Mouse (Mus musculus) layer of hippocampus, adult 9-11 months (tissue): ENCODE measurements at regions not wholly inside any gene's neighbourhood (a gene's known extent, or its start where the extent isn't known, plus 50 kb on each side); places are given as distances from the start of the nearest gene placed in this dataset.
A peak's percentile ranks its signal among the peaks of the same experiment; 100 is the strongest.
"Not testable (repeated sequence)": the region's sequence is repeated elsewhere in the genome, so short reads cannot be mapped to it uniquely, and the experiment has no call there.

ENCODE experiments used
- DNase-seq: peaks from one replicate; pipeline ENCODE4 v3.0.0; 2022

GRCm38 (mm10) chr9:9606322-9606721, 367.4 kb upstream of the Arhgap42 start:
- DNase-seq: no peak

DNA sequence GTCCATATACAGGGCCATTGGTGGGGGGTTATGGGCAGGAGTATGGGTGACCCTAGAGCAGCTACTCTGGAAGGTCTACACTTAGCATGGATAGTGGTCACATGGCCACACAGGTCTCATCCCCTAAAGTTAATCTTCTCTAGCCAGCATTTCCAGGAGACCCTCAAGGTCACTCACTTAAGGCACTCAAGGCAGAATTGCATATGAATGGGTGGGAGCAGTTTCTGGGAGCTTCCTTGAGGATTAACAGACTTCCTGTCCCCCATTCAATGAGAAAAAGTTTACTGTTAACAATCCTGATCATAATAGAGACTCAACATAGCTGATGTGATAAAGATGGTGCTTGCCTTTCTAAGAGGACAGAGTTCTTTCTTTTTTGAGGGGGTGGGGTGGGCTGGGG, 352.4 kb upstream of the Arhgap42 start:
- no peak for DNase-seq

DNA sequence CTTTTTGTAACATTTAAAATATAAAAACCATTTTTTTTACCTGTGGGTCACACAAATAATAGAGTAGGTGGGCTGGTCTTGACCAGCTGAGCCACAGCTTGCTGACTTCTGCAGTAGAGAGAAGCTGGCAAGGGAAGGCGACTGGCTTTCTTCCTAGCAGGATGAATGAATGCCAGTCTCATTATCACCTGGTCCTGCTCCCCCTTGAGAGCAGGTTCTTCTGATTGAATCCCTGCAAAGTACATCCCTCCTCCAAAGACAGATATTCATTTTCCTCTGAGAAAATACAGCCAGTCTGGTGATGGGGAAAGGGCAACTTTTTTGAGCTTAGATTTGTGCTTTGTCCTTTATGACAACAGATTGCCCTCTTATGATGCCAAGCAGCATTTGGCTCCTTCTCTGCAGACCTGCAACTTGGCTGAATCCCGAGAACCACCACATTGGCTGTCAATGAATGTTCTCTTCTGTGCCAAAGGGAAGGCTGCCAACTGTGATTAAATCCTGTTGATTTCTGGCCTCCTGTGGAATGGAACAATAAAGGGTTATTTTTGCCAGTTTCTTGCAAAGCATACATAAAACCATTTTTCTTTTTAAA, 344.2 kb upstream of the Arhgap42 start:
- DNase-seq: peak; percentile 85

GRCm38 (mm10) chr9:9582301-9583010, 343.6 kb upstream of the Arhgap42 start:
- no peak for DNase-seq

- DNase-seq: no peak
Measured at GRCm38 (mm10) chr9:9568040-9568649, 329.2 kb upstream of the Arhgap42 start.

DNA sequence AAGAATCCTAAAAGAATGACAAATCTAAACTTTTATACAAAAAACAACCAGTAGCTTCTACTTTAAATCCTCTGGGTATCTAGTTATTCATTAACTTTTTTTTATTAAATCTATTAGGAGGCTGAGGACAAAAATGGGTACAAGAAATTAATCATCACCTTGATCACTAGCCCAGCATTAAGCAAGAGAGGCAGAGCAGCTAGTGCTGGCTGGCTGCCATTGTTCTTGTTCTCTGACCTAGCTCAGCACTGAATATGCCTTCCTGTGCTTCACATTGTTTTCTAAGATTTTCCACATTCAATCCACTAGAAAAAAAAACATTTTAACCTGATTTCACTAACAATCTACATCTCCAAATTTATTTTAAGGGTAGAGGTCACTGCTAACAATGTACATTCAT, 325.6 kb upstream of the Arhgap42 start:
- DNase-seq: no peak

DNA sequence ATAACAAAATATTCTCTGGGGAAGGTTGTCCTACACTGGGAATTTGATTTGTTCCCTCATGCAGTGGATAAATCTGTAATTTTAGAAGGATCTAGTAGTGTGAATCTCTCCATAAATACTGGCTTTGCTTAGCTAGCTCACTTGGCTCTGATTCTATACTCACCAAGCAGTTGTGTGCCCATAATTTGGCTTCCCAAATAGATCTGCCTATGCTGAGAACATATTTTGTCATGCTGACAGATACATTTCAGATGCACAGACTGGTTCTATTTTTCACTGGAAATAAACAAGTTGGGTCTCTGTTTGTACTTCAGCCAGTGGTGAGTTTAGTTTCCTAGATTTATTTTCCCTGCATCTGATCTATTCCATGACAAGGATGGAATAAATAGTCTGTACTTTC, 309.8 kb upstream of the Arhgap42 start:
- DNase-seq: peak; percentile 14

GRCm38 (mm10) chr9:9547570-9547969, 308.7 kb upstream of the Arhgap42 start:
- peak; percentile 27 for DNase-seq

- no peak for DNase-seq
Measured at GRCm38 (mm10) chr9:9547121-9547520, 308.2 kb upstream of the Arhgap42 start.

- DNase-seq: no peak
Measured at GRCm38 (mm10) chr9:9500345-9500744, 261.4 kb upstream of the Arhgap42 start.

GRCm38 (mm10) chr9:9493594-9494182, 254.8 kb upstream of the Arhgap42 start:
- DNase-seq: no peak

DNA sequence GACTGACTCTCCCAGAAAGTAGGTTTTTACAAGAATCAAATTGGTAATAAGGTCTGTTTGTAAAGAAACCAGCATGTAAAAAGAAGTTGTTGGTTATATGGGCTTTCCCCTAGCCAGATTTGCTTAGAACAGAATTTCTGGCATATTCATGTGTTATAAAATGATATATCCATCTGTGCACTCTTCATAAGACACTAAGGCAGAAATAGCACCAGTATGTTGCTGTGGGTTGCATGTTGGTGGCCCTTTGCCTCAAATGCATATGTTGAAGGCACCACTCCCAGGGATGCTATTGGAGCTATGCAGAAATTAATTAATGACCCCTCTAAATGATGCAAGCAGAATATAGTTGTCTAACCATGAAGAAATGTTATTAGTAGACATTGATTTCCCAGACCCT, 238.2 kb upstream of the Arhgap42 start:
- peak; percentile 26 for DNase-seq

DNA sequence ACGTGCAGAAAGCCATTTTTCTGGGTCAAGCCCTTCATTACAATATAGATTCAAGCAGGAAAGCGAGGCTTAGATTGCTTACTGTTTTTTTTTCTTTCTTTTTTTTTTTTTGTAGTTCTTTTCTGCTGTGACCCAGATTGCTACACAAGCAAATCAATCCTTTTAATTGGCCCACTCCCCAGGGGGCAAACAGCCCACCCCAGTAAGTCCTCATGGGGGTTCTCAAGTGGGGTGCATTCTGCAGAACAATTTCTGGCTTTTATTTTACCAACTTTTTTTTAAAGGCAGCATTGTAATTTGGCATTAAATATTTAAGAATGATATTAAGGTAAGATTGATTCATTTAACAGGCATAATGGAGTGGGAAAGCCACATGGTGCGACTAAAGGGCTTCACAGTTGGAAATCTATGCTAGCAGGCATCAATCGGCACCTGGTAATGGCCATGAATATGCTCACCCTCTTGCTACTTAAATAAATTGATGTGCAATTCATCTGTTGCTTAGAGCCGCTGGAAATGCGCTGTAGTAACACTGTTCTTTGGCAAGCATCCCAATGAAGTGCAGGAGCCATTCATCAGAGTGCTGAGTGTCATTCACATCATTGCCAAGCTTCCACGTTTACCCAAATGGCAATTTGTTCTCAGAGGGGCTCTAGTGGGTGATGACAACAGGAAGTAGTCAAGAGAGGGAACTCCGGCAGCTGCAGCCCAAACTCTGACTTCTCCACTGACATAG, 236.3 kb upstream of the Arhgap42 start:
- peak; percentile 12 for DNase-seq

DNA sequence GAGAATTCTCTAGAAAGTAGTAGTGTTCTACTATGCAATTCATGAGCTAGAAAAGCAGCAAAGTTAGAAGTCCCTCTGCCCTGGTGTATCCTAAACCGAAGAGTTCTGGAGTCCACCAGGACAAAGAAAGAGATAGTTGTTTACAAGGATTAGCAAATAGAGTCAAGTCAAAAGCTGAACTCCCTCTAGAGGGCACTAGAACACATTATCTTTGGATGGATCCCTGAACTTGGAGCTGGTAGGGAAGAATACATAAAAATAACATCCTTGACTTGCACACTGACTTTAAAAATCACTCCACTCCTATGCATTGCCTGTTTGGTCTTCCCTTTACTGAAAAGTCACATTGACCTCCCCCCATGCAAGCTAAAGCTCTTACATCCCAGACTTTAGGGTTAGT, 205.3 kb upstream of the Arhgap42 start:
- no peak for DNase-seq

GRCm38 (mm10) chr9:9420326-9420725, 181.4 kb upstream of the Arhgap42 start:
- DNase-seq: no peak

DNA sequence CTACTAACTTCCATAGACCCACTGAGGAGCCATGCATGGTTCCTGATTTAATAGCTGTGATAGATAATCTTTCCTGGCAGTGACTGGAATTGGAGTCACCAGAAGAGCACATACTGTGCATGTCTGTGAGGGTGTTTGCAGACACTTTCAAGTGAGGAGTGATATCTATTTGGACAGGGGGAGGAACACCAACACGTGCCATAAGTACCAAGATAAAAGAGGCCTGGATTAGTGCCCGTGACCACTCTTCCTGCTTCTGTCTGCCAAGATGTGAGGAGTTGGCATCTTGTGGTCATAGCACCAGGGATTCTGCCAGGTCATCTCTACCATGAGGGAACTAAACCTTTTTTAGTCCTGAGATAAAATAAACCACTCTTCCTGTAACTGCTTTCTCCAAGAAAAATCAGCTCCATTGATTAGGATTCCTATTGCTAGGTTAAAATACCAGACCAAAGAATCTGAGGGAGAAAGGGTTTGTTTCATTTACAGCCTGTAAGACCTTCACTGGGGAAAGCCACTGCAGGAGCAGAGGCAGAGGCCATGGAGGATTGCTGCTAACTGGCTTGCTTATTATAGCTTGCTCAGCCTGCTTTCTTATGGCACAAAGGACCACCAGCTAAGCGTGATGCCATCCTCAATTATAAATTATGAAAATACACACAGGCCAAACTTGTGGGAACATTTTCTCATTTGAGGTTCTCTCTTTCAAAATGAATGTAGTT, 173.7 kb upstream of the Arhgap42 start:
- no peak for DNase-seq

GRCm38 (mm10) chr9:9394190-9394589, 155.3 kb upstream of the Arhgap42 start:
- not testable (repeated sequence) for DNase-seq

DNA sequence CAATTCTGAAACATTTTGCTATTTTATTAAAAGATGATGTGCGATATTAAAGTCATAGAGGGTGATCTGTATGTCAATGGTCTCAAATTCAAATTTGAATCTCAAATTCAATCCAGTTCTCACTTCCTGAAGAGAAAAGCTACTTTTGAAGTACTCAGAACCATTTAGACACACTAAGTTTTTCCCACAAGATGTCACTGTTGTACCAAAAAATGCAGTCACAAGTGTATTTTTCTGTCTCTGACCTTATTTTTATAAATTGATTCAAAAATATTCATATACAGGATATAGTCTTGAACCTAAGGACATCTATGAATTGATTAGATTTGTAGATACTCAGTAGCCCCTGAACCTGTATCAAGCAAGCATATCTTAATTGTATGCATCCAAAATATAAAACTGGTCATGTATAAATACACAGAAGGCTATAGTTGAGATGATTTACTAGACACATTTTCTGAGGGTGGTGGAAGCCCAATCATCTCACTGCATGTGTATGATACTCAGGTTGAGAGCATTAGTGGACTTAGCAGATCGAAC, 137.8 kb upstream of the Arhgap42 start:
- no peak for DNase-seq

- DNase-seq: peak; percentile 52
Measured at GRCm38 (mm10) chr9:9375304-9375904, 136.5 kb upstream of the Arhgap42 start.

DNA sequence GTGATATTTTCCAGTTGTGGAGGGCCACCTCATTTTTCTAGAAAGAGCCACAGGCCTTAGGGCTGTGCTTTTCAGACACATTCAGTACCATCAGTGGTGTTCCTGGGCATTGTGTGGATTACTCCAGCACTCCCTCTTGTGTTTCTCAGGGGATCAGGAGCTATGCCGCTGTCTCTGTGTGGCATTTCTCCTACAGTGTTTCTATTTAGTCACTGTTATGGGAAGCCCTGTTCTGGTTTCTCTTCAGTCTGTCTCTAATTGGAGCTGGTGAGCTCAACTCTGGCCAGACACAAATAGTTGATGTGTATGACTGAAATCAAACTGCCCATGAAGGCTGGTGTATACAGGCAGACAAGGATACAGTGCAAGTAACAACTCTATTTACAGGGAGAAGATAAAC, 133.7 kb upstream of the Arhgap42 start:
- no peak for DNase-seq

DNA sequence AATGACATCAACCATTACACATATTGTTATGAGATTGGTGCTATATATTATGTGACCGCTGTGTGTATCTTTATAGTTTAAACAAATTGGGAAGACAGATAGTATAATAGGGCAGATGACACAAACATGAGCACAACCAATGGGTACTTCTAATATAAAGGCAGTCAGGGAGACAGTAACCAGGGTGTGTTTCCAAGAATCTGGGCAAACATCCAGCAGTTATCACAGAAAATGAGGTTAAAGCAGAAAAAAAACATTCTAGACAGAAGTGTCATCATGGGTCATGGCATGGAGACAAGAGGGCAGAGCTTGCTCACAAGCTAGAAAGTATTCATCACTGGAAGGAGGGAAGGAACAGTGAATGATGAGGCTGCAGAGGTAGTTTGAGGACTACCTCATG, 129.8 kb upstream of the Arhgap42 start:
- DNase-seq: no peak
